Mouse (Mus musculus) cerebellum, adult 11 months (tissue): ENCODE measurements around the gene Olfr668.
"Not testable (repeated sequence)": the region's sequence is repeated elsewhere in the genome, so short reads cannot be mapped to it uniquely, and the experiment has no call there.

Experiments
- DNase-seq: peaks from one replicate; pipeline ENCODE4 v3.0.0; 2022

The Olfr668 gene

DNA sequence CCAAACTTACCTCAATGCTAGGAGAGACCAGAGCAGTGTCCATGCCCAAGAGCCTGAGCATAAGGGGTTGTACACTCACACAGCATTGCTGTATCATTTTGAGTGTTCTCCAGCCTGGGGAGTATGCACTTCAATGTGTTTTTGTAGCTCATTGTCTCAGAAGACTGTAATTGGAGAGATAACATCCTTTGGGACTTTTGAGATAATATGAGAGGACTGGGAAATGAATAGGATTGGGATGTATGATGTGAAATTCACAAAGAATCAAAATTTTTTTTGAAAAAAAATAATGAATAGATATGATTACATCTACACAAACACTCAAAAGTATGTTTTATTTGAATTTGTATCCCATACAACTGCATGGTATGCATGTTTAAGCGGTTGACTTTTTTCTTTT lies at the start of gene Olfr668:
Gene Olfr668 (minus strand): TSS at position 101 of the 400 bp plus-strand sequence.
- no peak for DNase-seq

DNA sequence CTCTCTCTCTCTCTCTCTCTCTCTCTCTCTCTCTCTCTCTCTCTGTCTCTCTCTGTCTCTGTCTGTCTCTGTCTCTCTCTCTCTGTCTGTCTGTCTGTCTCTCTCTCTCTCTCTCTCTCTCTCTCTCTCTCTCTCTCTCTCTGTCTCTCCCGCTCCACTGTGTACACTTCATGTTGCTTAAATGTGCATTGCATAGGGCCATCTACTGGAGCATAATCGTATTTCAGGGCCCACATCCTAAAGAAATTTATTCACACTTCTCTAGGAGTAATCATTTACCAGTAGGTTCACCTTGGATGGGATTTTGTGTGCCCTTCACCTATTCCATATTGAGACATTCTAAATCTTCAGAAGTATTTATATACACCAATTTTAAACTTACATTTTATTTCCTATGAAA lies 44.6 kb upstream of the Olfr668 start:
- not testable (repeated sequence) for DNase-seq

DNA sequence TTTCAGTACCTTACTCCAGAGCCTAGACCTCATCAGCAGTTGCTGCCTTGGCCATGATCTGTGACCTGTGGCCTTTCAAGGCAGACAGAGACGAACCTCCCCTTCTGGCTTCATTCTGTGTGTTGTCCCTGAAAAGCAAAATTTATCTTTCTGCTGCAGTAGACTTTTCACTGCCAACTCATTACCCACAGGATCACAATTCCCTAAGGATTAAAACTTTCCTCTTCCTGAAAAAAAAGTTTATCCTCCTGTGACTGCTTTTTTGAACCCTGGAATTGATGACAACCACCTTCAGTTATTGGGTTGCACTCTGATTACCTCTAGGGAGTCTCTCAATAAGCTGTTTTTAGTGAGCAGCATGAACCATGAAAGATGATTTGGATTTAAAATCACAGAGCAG lies 34.7 kb upstream of the Olfr668 start, which contains the start of gene Olfr670:
Gene Olfr670 (minus strand): TSS at position 101 of the 400 bp plus-strand sequence.
- DNase-seq = no peak

DNA sequence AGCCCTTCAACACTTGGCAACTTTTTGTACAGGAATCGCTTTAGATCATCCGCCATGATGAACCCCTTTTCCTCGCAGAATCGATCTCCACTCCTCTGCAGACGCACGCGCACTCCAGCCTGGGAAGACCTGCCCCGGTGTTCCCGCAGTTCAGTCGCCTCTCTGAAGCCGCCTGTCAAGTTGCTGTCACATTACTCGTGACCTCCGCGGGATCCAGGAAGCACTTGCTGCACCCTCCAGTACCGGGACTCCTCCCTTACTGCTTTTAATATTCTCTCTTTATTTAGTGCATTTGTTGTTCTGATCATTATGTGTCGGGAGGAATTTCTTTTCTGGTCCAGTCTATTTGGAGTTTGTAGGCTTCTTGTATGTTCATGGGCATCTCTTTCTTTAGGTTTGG lies 22.4 kb upstream of the Olfr668 start:
- DNase-seq = not testable (repeated sequence)

DNA sequence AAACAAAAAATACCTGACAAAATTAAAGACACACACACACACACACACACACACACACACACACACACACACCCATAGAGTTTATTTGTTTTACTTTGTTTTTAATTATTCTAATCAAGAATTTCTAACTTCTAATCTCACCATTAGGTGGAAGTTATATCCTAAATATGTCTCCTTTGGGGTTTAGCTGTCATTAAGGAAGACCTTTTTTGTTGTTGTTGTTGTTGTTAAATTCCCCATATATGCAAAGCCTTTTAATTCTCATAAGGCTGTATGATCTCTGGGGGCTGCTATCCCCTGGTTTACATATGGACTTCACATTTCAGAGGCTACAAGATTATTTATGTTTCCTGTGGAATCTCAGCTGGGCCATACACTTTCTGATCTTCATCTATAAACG lies 6.1 kb upstream of the Olfr668 start, which contains the start of gene Olfr669:
Gene Olfr669 (plus strand): TSS at position 301 of the 400 bp plus-strand sequence.
- no peak for DNase-seq

DNA sequence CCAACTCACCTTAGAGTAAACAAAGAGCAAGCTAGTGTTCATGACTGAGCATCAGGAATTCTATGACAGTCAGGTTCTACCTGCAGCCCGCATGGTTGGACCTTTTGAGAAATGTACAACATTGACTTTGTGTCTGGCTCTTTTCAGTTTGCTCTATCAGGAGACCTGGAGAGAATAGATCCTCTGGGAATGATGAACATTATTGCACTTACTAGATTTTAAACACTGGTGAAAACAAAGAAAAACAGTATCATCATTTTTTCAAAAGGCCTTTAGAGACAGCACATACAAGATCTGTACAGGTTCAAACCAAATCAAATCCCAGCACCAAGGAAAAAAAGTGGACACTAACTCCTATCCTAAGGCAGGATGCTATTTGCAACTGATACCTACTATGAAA lies 6.5 kb downstream of the Olfr668 start, which contains the start of gene Olfr667:
Gene Olfr667 (minus strand): TSS at position 101 of the 400 bp plus-strand sequence.
- no peak for DNase-seq

DNA sequence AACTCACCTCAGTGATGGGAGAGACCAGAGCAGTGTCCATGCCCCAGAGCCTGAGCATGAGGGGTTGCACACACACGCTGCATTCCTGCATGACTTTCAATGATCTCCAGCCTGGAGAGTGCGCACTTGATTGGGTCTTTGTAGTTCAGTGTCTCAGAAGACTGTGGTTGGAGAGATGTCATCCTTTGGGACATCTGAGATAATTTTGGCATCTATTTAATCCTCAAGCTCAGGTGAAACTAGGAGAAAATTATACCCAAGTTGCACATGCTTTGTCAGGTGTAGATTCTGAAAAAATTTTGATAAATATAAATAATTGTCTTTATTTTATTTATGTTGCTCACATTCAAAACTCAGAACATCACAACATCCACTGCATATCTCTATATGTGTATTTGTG lies 32.0 kb downstream of the Olfr668 start, which contains the start of gene Olfr666:
Gene Olfr666 (minus strand): TSS at position 101 of the 400 bp plus-strand sequence.
- DNase-seq = no peak

DNA sequence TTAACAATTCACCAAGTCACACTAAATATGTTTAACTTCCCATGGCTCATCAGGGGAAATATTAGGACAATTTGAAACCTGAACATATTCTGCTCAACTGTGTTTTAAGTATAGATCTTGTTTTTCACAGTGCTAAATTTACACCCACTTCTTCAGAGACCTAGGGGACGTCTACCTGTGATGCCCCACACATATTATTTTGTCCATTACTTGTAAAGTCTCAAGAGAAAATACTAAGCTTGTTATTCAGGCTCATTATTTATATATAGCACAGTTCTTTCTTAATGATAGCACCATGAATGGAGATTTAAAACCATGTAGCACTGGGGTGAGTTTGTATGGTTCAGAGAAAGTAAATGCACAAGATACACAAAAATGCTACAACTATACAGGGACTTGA lies 50.1 kb downstream of the Olfr668 start, which contains the start of gene Olfr665:
Gene Olfr665 (plus strand): TSS at position 301 of the 400 bp plus-strand sequence.
- DNase-seq = no peak
